23 mouse cellular contexts compared by ENCODE assay signal in the genomic region with DNA sequence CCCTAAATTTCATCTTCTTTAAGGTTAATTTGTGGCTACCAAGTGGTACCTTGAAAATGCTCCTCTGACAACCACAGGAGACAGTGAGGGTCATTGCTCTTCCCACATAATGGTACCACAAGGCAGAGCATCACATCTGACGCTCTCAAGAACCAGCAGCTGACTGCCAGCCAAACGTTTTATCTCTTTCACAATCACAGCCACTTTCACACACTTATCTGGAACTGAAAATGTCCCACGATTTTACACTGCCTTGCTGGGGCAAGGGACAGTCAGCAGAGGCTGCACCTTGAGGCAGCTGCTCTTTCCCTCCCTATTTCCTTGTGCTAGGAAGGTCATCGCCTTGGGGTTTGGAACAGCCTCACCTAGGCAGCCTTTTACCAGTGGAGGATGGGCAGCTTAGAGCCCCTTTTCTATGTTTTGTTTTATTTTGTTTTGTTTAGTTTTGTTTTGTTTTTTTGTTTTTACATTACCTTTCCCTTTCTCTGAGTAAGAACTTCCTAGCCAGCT. TPM values are rescaled to one million over a fixed set of nuclear protein-coding genes. Genes with fewer than 3 reads are reported as not detected.
A peak's percentile ranks its signal among the peaks of the same experiment; 100 is the strongest.
DNase-seq lines count a peak whose midpoint lies in the region; ATAC-seq and TF ChIP-seq lines count a peak whose summit lies in the region.
"Had no signal": no experiment of that assay in that cellular context is flagged by ENCODE, and none has a peak within 500 bp of the region (broad histone marks: within the 10 kb centered on the region; RNA-seq: fewer than 3 reads in every experiment).

No protein-coding gene starts in this region.

- H3K27me3 ChIP-seq in intestine, embryonic 15.5 days (replicated peaks), result no peaks in the 10 kb centered on the region
- no peaks in the 10 kb centered on the region for H3K27me3 ChIP-seq in intestine, postnatal 0 days (replicated peaks; ENCODE audit: control insufficient read depth, insufficient read depth, low read length)
- no peaks in the 10 kb centered on the region for H3K27me3 ChIP-seq in testis, adult 2 months (ENCODE audit: control insufficient read depth, insufficient read depth, low read length)
- no peaks in the 10 kb centered on the region for H3K27me3 ChIP-seq in lung, postnatal 0 days (replicated peaks; ENCODE audit: insufficient read depth, low read length)
- H3K27me3 ChIP-seq: embryonic facial prominence, embryonic 12.5 days; embryonic facial prominence, embryonic 15.5 days; hindbrain, embryonic 12.5 days; hindbrain, embryonic 15.5 days had no signal

- ATAC-seq in intestine, embryonic 15.5 days, result peak; percentile 60; the same call in 1 of the 2 replicates
- no peak for ATAC-seq in intestine, postnatal 0 days
- no peak for ATAC-seq in lung, postnatal 0 days
- ATAC-seq: activated CD4-positive, CD25-positive, alpha-beta regulatory T cell, adult 4 months; forebrain, embryonic 14.5 days; forebrain, postnatal 0 days had no signal

- no peak for TF ChIP-seq CTCF in intestine, postnatal 0 days (IDR thresholded peaks at IDR 0.05; ENCODE audit: low read depth)
- no peak for TF ChIP-seq CTCF in testis, adult 2 months (IDR thresholded peaks at IDR 0.05; ENCODE audit: control insufficient read depth, insufficient read depth, insufficient replicate concordance, low read depth, low read length)
- no peak for TF ChIP-seq CTCF in lung, postnatal 0 days (IDR thresholded peaks at IDR 0.05)

- H3K4me2 ChIP-seq in intestine, embryonic 15.5 days (replicated peaks), result no peak overlapping the region
- no peak overlapping the region for H3K4me2 ChIP-seq in intestine, postnatal 0 days (replicated peaks; ENCODE audit: low read depth)
- H3K4me2 ChIP-seq in lung, postnatal 0 days (replicated peaks; ENCODE audit: low read depth, low read length), result no peak overlapping the region
- H3K4me2 ChIP-seq: embryonic facial prominence, embryonic 12.5 days; embryonic facial prominence, embryonic 15.5 days; heart, embryonic 11.5 days; hindbrain, embryonic 12.5 days; hindbrain, embryonic 15.5 days had no signal

- H3K9ac ChIP-seq in intestine, embryonic 15.5 days, result no peak overlapping the region
- no peak overlapping the region for H3K9ac ChIP-seq in intestine, postnatal 0 days (ENCODE audit: low read depth, low read length)
- no peak overlapping the region for H3K9ac ChIP-seq in lung, postnatal 0 days (replicated peaks; ENCODE audit: low read depth)
- H3K9ac ChIP-seq: embryonic facial prominence, embryonic 12.5 days; embryonic facial prominence, embryonic 15.5 days; forebrain, postnatal 0 days; hindbrain, embryonic 12.5 days; hindbrain, embryonic 15.5 days had no signal

- DNase-seq in adrenal gland, adult 2 months, result peak; percentile 60
- no peak for DNase-seq in adrenal gland, adult 18-20 months (ENCODE audit: low spot score in 2 of 2)
- no peak for DNase-seq in testis, postnatal 10 days (ENCODE audit: low spot score)
- DNase-seq in lung, postnatal 0 days (ENCODE audit: low spot score), result no peak
- DNase-seq: cerebellum, adult 11 months; cerebellum, adult 2 months; cerebellum, adult 9-11 months; cerebellum, postnatal 25 days; forebrain, postnatal 0 days; gastrocnemius, adult 2 months; gastrocnemius, postnatal 14 days; heart, adult 11 months had no signal

- no peaks in the 10 kb centered on the region for H3K4me1 ChIP-seq in intestine, embryonic 15.5 days (replicated peaks)
- H3K4me1 ChIP-seq in intestine, postnatal 0 days (replicated peaks; ENCODE audit: control insufficient read depth, insufficient read depth, low read length), result 0 out of 2 replicates have a peak, but pooled peaks cover 5% of the 10 kb centered on the region
- H3K4me1 ChIP-seq in testis, adult 2 months (ENCODE audit: control insufficient read depth, insufficient read depth, low read length), result peaks cover 2% of the 10 kb centered on the region
- H3K4me1 ChIP-seq in lung, postnatal 0 days (ENCODE audit: insufficient read depth, low read depth, low read length), result no peaks in the 10 kb centered on the region
- H3K4me1 ChIP-seq: embryonic facial prominence, embryonic 12.5 days; embryonic facial prominence, embryonic 15.5 days; hindbrain, embryonic 12.5 days; hindbrain, embryonic 15.5 days had no signal

- no peak overlapping the region for H3K4me3 ChIP-seq in intestine, embryonic 15.5 days (replicated peaks)
- no peak overlapping the region for H3K4me3 ChIP-seq in intestine, postnatal 0 days (ENCODE audit: low read depth, low read length)
- H3K4me3 ChIP-seq in testis, adult 2 months (ENCODE audit: control insufficient read depth, low read depth, low read length), result no peak overlapping the region
- H3K4me3 ChIP-seq in lung, postnatal 0 days (ENCODE audit: low read depth, low read length), result no peak overlapping the region
- H3K4me3 ChIP-seq: embryonic facial prominence, embryonic 12.5 days; embryonic facial prominence, embryonic 15.5 days; gastrocnemius, adult 2 months; hindbrain, embryonic 12.5 days; hindbrain, embryonic 15.5 days had no signal

- TF ChIP-seq POLR2A in testis, adult 2 months (IDR thresholded peaks at IDR 0.05; ENCODE audit: control insufficient read depth, low read depth, low read length), result no peak

- 50% methylated on average over 4 of the region's 4 CpGs for WGBS in intestine, embryonic 15.5 days
- 24% methylated on average over 4 of the region's 4 CpGs for WGBS in intestine, postnatal 0 days
- WGBS in lung, postnatal 0 days, result 35% methylated on average over 4 of the region's 4 CpGs

- no peak overlapping the region for H3K27ac ChIP-seq in intestine, embryonic 15.5 days
- H3K27ac ChIP-seq in intestine, postnatal 0 days (ENCODE audit: low read depth, low read length), result no peak overlapping the region
- peak overlapping the region; percentile 83; the same call in 1 of the 2 replicates for H3K27ac ChIP-seq in testis, adult 2 months (ENCODE audit: control insufficient read depth, insufficient read depth, low read depth, low read length)
- H3K27ac ChIP-seq in lung, postnatal 0 days (ENCODE audit: low read length), result no peak overlapping the region
- H3K27ac ChIP-seq: embryonic facial prominence, embryonic 12.5 days; embryonic facial prominence, embryonic 15.5 days; gastrocnemius, adult 2 months; hindbrain, embryonic 12.5 days; hindbrain, embryonic 15.5 days had no signal

- TF ChIP-seq EP300 in lung, postnatal 0 days (IDR thresholded peaks at IDR 0.05), result no peak

- no peaks in the 10 kb centered on the region for H3K36me3 ChIP-seq in intestine, embryonic 15.5 days
- no peaks in the 10 kb centered on the region for H3K36me3 ChIP-seq in intestine, postnatal 0 days (ENCODE audit: control insufficient read depth, insufficient read depth)
- no peaks in the 10 kb centered on the region for H3K36me3 ChIP-seq in testis, adult 2 months (ENCODE audit: control insufficient read depth, insufficient read depth, low read length)
- H3K36me3 ChIP-seq in lung, postnatal 0 days (ENCODE audit: insufficient read depth, low read length), result no peaks in the 10 kb centered on the region
- H3K36me3 ChIP-seq: embryonic facial prominence, embryonic 12.5 days; embryonic facial prominence, embryonic 15.5 days; hindbrain, embryonic 12.5 days; hindbrain, embryonic 15.5 days had no signal

- H3K9me3 ChIP-seq in intestine, embryonic 15.5 days, result no peaks in the 10 kb centered on the region
- no peaks in the 10 kb centered on the region for H3K9me3 ChIP-seq in intestine, postnatal 0 days (ENCODE audit: control insufficient read depth)
- no peaks in the 10 kb centered on the region for H3K9me3 ChIP-seq in lung, postnatal 0 days (ENCODE audit: low read length)
- H3K9me3 ChIP-seq: embryonic facial prominence, embryonic 12.5 days; embryonic facial prominence, embryonic 15.5 days; hindbrain, embryonic 12.5 days; hindbrain, embryonic 15.5 days had no signal

RNA-seq across cellular contexts. Expression of a gene that starts 33.3 kb away (rescaled TPM):
- total RNA-seq in adrenal gland, adult 2 months (2021), result 100 to 1,000 TPM in 1 of 2 experiments, 10 to 100 TPM in 1; 72.2 to 316 TPM
- 9.4 and 21.1 TPM in 2 replicates for polyA plus RNA-seq in adrenal gland, adult 2 months (2012; rRNA removed)
- 100 to 1,000 TPM in 1 of 2 experiments, 10 to 100 TPM in 1; 50.9 to 307 TPM for total RNA-seq in adrenal gland, adult 18-20 months (2021)
- 31.4 and 34.8 TPM in 2 replicates for polyA plus RNA-seq in intestine, embryonic 15.5 days (2015; fragmentation: Nextera tagmentation; extraction: Ambion mirVana)
- 52.3 and 57.4 TPM in 2 replicates for polyA plus RNA-seq in intestine, postnatal 0 days (2015; fragmentation: Nextera tagmentation; extraction: Ambion mirVana)
- polyA plus RNA-seq in testis, adult 2 months (2012; rRNA removed), result 2.7 and 4.2 TPM in 2 replicates
- polyA plus RNA-seq in lung, postnatal 0 days (2015; fragmentation: Nextera tagmentation; extraction: Ambion mirVana), result 0.45 and 0.61 TPM in 2 replicates
- total RNA-seq: hematopoietic stem cell, adult 5-6 weeks had no signal
